Mouse (Mus musculus) MEL (cell line): ENCODE results near the gene Lnpk. TPM values are rescaled to one million over a fixed set of nuclear protein-coding genes. Genes with fewer than 3 reads are reported as not detected.

Experiments
- DNase-seq: peaks from one replicate; pipeline ENCODE4 v3.0.0; 2011; ENCODE audit warnings: low read depth, low spot score
- H3K27ac ChIP-seq: 2 replicates; pipeline ENCODE4 v1.5.1; 2012; ENCODE audit warnings: low read depth, mild to moderate bottlenecking, control low read depth, low read length, moderate library complexity; ENCODE audit not compliant: control insufficient read depth
- H3K27me3 ChIP-seq, 2 experiments: fragments of 150-350 bp in 1 of 2; sonication (generic) in 1 of 2; 2 replicates each; pipeline ENCODE4 v1.6.1; 2012; ENCODE audit warnings: low read length in 2 of 2, mild to moderate bottlenecking in 2 of 2, improper control_type of control experiment in 1 of 2, moderate library complexity in 1 of 2; ENCODE audit not compliant: insufficient read depth in 2 of 2, control insufficient read depth in 1 of 2
- H3K36me3 ChIP-seq, 2 experiments: 2 replicates each; pipeline ENCODE4 v1.6.1; 2012 to 2014; ENCODE audit warnings: low read length in 2 of 2, improper control_type of control experiment in 1 of 2, inconsistent platforms in 1 of 2, mild to moderate bottlenecking in 1 of 2; ENCODE audit not compliant: insufficient read depth in 2 of 2, control insufficient read depth in 1 of 2
- H3K4me1 ChIP-seq, 2 experiments: fragments of 150-350 bp in 1 of 2; sonication (generic) in 1 of 2; 2 replicates each; pipeline ENCODE4 v1.6.1; 2012; ENCODE audit warnings: low read length in 2 of 2, improper control_type of control experiment in 1 of 2, mild to moderate bottlenecking in 1 of 2; ENCODE audit not compliant: insufficient read depth in 2 of 2, control insufficient read depth in 1 of 2
- H3K4me3 ChIP-seq, 2 experiments: fragments of 150-350 bp in 1 of 2; sonication (generic) in 1 of 2; 2 replicates each; pipeline ENCODE4 v1.5.1; 2012; ENCODE audit warnings: low read depth in 2 of 2, low read length in 2 of 2, mild to moderate bottlenecking in 2 of 2, moderate library complexity in 2 of 2, control low read depth in 1 of 2, improper control_type of control experiment in 1 of 2; ENCODE audit not compliant: control insufficient read depth in 1 of 2, insufficient read depth in 1 of 2
- H3K79me2 ChIP-seq: 2 replicates; pipeline ENCODE4 v1.6.1; 2012; ENCODE audit warnings: mild to moderate bottlenecking, low read length, moderate library complexity; ENCODE audit not compliant: control insufficient read depth, poor library complexity, insufficient read depth
- H3K9ac ChIP-seq: 2 replicates; pipeline ENCODE4 v1.6.1; 2012; ENCODE audit warnings: low read depth, mild to moderate bottlenecking, control low read depth, low read length, moderate library complexity; ENCODE audit not compliant: control insufficient read depth, poor library complexity, severe bottlenecking
- H3K9me3 ChIP-seq: fragments of 150-350 bp; sonication (generic); replicated peaks from 2 replicates; pipeline ENCODE4 v1.6.1; 2012; ENCODE audit warnings: mild to moderate bottlenecking, low read length, improper control_type of control experiment, moderate library complexity; ENCODE audit not compliant: insufficient read depth
- BHLHE40 ChIP-seq: IDR thresholded peaks from 2 replicates; pipeline ENCODE4 v1.6.1; 2012; ENCODE audit warnings: low read depth, mild to moderate bottlenecking, inconsistent platforms, low read length, improper control_type of control experiment, borderline replicate concordance
- CHD2 ChIP-seq: IDR thresholded peaks from 2 replicates; pipeline ENCODE4 v1.6.1; 2011; ENCODE audit warnings: low read length, improper control_type of control experiment
- GATA1 ChIP-seq: IDR thresholded peaks from 2 replicates; pipeline ENCODE4 v1.6.1; 2011; ENCODE audit warnings: low read depth, low read length, improper control_type of control experiment
- HCFC1 ChIP-seq: IDR thresholded peaks from 2 replicates; pipeline ENCODE4 v1.6.1; 2012; ENCODE audit warnings: low read depth, mild to moderate bottlenecking, inconsistent platforms, low read length, improper control_type of control experiment, moderate library complexity
- JUND ChIP-seq: IDR thresholded peaks from 2 replicates; pipeline ENCODE4 v1.6.1; 2011; ENCODE audit warnings: low read depth, mild to moderate bottlenecking, improper control_type of control experiment, low read length
- KAT2A ChIP-seq: conservative IDR thresholded peaks from 2 replicates; pipeline ENCODE4 v1.6.1; 2012; ENCODE audit warnings: low read depth, low read length, improper control_type of control experiment, inconsistent platforms
- MAZ ChIP-seq: IDR thresholded peaks from 2 replicates; pipeline ENCODE4 v1.6.1; 2012; ENCODE audit warnings: low read depth, mild to moderate bottlenecking, inconsistent platforms, low read length, improper control_type of control experiment
- MEF2A ChIP-seq: IDR thresholded peaks from 2 replicates; pipeline ENCODE4 v1.6.1; 2014; ENCODE audit warnings: low read depth, mild to moderate bottlenecking, inconsistent platforms, low read length, improper control_type of control experiment; ENCODE audit not compliant: poor library complexity, insufficient replicate concordance, severe bottlenecking; ENCODE audit errors: extremely low read depth
- MYB ChIP-seq: IDR thresholded peaks from 2 replicates; pipeline ENCODE4 v1.6.1; 2011; ENCODE audit warnings: mild to moderate bottlenecking, low read depth, low read length, improper control_type of control experiment
- MYC ChIP-seq: IDR thresholded peaks from 2 replicates; pipeline ENCODE4 v1.6.1; 2011; ENCODE audit warnings: low read depth, mild to moderate bottlenecking, low read length, improper control_type of control experiment, moderate library complexity
- NRF1 ChIP-seq: IDR thresholded peaks from 2 replicates; pipeline ENCODE4 v1.6.1; 2014; ENCODE audit warnings: low read depth, mild to moderate bottlenecking, inconsistent platforms, low read length, improper control_type of control experiment, moderate library complexity; ENCODE audit not compliant: poor library complexity, insufficient read depth, severe bottlenecking
- POLR2AphosphoS5 ChIP-seq: IDR thresholded peaks from 2 replicates; pipeline ENCODE4 v1.6.1; 2012; ENCODE audit warnings: low read depth, borderline replicate concordance, mild to moderate bottlenecking, inconsistent platforms, low read length, moderate library complexity, mixed read lengths
- RAD21 ChIP-seq: IDR thresholded peaks from 2 replicates; pipeline ENCODE4 v1.6.1; 2011; ENCODE audit warnings: mild to moderate bottlenecking, low read depth, low read length, improper control_type of control experiment
- SMC3 ChIP-seq: IDR thresholded peaks from 2 replicates; pipeline ENCODE4 v1.6.1; 2011; ENCODE audit warnings: low read depth, low read length, improper control_type of control experiment
- TAL1 ChIP-seq: IDR thresholded peaks from 2 replicates; pipeline ENCODE4 v1.6.1; 2012; ENCODE audit warnings: mild to moderate bottlenecking, inconsistent platforms, low read length, moderate library complexity, mixed read lengths
- TBP ChIP-seq: IDR thresholded peaks from 2 replicates; pipeline ENCODE4 v1.8.0; 2011; ENCODE audit warnings: low read depth, low read length, improper control_type of control experiment
- TCF12 ChIP-seq: IDR thresholded peaks from 2 replicates; pipeline ENCODE4 v1.6.1; 2014; ENCODE audit warnings: low read depth, mild to moderate bottlenecking, inconsistent platforms, low read length, improper control_type of control experiment, moderate library complexity
- ZC3H11A ChIP-seq: IDR thresholded peaks from 2 replicates; pipeline ENCODE4 v1.6.1; 2012; ENCODE audit warnings: low read depth, mild to moderate bottlenecking, inconsistent platforms, low read length, improper control_type of control experiment
- ZKSCAN1 ChIP-seq: IDR thresholded peaks from 2 replicates; pipeline ENCODE4 v1.6.1; 2012; ENCODE audit warnings: low read depth, mild to moderate bottlenecking, inconsistent platforms, low read length, improper control_type of control experiment, moderate library complexity
- ZNF384 ChIP-seq: IDR thresholded peaks from 2 replicates; pipeline ENCODE4 v1.6.1; 2012; ENCODE audit warnings: low read depth, mild to moderate bottlenecking, inconsistent platforms, low read length, improper control_type of control experiment
- polyA plus RNA-seq, 2 experiments: library from polyadenylated mRNA; stranded (reverse) in 1 of 2; unstranded in 1 of 2; fragments of >175 nt in 1 of 2; fragments of >200 nt in 1 of 2; gene quantifications; 2 replicates each; pipeline versions ENCODE4 v1.2.1 to v1.2.4; 2012; ENCODE audit warnings: low replicate concordance in 2 of 2, low read depth in 1 of 2; ENCODE audit not compliant: insufficient read length in 2 of 2, insufficient read depth in 1 of 2, missing spikeins in 1 of 2
- total RNA-seq: library from RNA; depleted of rRNA; stranded (reverse); fragments of 300-350 nt; gene quantifications from 2 replicates; pipeline ENCODE4 v1.2.3, GENCODE M21; 2012; rRNA removed

The Lnpk gene
- total and polyA plus RNA-seq, 3 experiments: 35.5 to 36.1 TPM; not detected in 1

- no peaks in the 10 kb centered on the region for H3K36me3 ChIP-seq
- H3K9me3 ChIP-seq: no peaks in the 10 kb centered on the region
- no peak for TF ChIP-seq NRF1
- no peak for TF ChIP-seq POLR2AphosphoS5
- no peak for TF ChIP-seq MYB
- TF ChIP-seq TBP: no peak
- no peak for TF ChIP-seq ZNF384
- no peak for TF ChIP-seq JUND
- TF ChIP-seq SMC3: no peak
- no peak for TF ChIP-seq GATA1
- no peak for TF ChIP-seq RAD21
- TF ChIP-seq MEF2A: no peak
- no peak for TF ChIP-seq KAT2A
- no peak for TF ChIP-seq BHLHE40
- no peak for TF ChIP-seq MAZ
- no peak for TF ChIP-seq TAL1
- no peak for TF ChIP-seq MYC
- no peak for TF ChIP-seq ZC3H11A
- no peak for TF ChIP-seq CHD2
- no peak for TF ChIP-seq HCFC1
- no peak for TF ChIP-seq ZKSCAN1
- no peak overlapping the region for H3K9ac ChIP-seq
- no peak overlapping the region for H3K27ac ChIP-seq
- no peaks in the 10 kb centered on the region for H3K79me2 ChIP-seq
- H3K4me3 ChIP-seq: no peak overlapping the region
- no peak for DNase-seq
- peaks cover 2 to 3% of the 10 kb centered on the region in 2 experiments; a peak in 2 of 4 replicates for H3K27me3 ChIP-seq
- H3K4me1 ChIP-seq: no peaks in the 10 kb centered on the region
Measured at GRCm38 (mm10) chr2:74482651-74483050, 96.6 kb downstream of the Lnpk start.

- no peaks in the 10 kb centered on the region for H3K79me2 ChIP-seq
- H3K27ac ChIP-seq: no peak overlapping the region
- no peak overlapping the region for H3K4me3 ChIP-seq
- no peak for TF ChIP-seq TCF12
- TF ChIP-seq, all 39 proteins: peak for 0
- no peak for DNase-seq
- Histone ChIP-seq H3K9ac (no peak overlapping the region), H3K9me3 (no peaks in the 10 kb centered on the region), H3K36me3 (no peaks in the 10 kb centered on the region), H3K27me3 (peaks cover 2 to 7% of the 10 kb centered on the region in 2 experiments; a peak in 2 of 4 replicates), H3K4me1 (no peaks in the 10 kb centered on the region)
Measured at GRCm38 (mm10) chr2:74482086-74482485, 97.1 kb downstream of the Lnpk start.

Other genes with a start within 250 kb of the Lnpk start
- gene Evx2, start 80.1 kb upstream of the Lnpk start, total RNA-seq: not detected in 2 replicates
- not detected for gene Evx2, start 80.1 kb upstream of the Lnpk start, polyA plus RNA-seq
- gene Hoxd13, start 88.9 kb upstream of the Lnpk start, total RNA-seq: not detected in 2 replicates
- not detected for gene Hoxd13, start 88.9 kb upstream of the Lnpk start, polyA plus RNA-seq
- gene Hoxd12, start 95.6 kb upstream of the Lnpk start, total RNA-seq: not detected in 2 replicates
- not detected for gene Hoxd12, start 95.6 kb upstream of the Lnpk start, polyA plus RNA-seq
- not detected in 2 replicates for gene Hoxd11, start 100.1 kb upstream of the Lnpk start, total RNA-seq
- gene Hoxd11, start 100.1 kb upstream of the Lnpk start, polyA plus RNA-seq: not detected
- not detected in 2 replicates for gene Hoxd10, start 112.5 kb upstream of the Lnpk start, total RNA-seq
- not detected for gene Hoxd10, start 112.5 kb upstream of the Lnpk start, polyA plus RNA-seq
- not detected in 2 replicates for gene Hoxd9, start 118.3 kb upstream of the Lnpk start, total RNA-seq
- not detected for gene Hoxd9, start 118.3 kb upstream of the Lnpk start, polyA plus RNA-seq
- 4.7 and 5.4 TPM in 2 replicates for gene Hoxd8, start 125.2 kb upstream of the Lnpk start, total RNA-seq
- gene Hoxd8, start 125.2 kb upstream of the Lnpk start, polyA plus RNA-seq: 1 to 10 TPM in 1 of 2 experiments, not detected in 1; 7.4 TPM
- gene Hoxd3, start 132.5 kb upstream of the Lnpk start, total RNA-seq: not detected in 2 replicates
- not detected for gene Hoxd3, start 132.5 kb upstream of the Lnpk start, polyA plus RNA-seq
- not detected in 2 replicates for gene Hoxd4, start 132.5 kb upstream of the Lnpk start, total RNA-seq
- not detected for gene Hoxd4, start 132.5 kb upstream of the Lnpk start, polyA plus RNA-seq
- gene Gm28230, start 147.3 kb upstream of the Lnpk start, total RNA-seq: not detected in 2 replicates
- not detected for gene Gm28230, start 147.3 kb upstream of the Lnpk start, polyA plus RNA-seq
- gene Hoxd1, start 183.5 kb upstream of the Lnpk start, total RNA-seq: not detected in 2 replicates
- not detected for gene Hoxd1, start 183.5 kb upstream of the Lnpk start, polyA plus RNA-seq
- 81.9 and 85.0 TPM in 2 replicates for gene Mtx2, start 246.4 kb upstream of the Lnpk start, total RNA-seq
- gene Mtx2, start 246.4 kb upstream of the Lnpk start, polyA plus RNA-seq: 1,000 to 10,000 TPM in 1 of 2 experiments, 100 to 1,000 TPM in 1; 152 to 1,244 TPM